Mouse (Mus musculus) neutrophil, adult 5-6 weeks (primary cell): ENCODE data around the gene Kcnj10. TPM values are rescaled to one million over a fixed set of nuclear protein-coding genes. Genes with fewer than 3 reads are reported as not detected.

Experiments
- ATAC-seq: fragments of 151-379, 151-347 bp; 2 replicates; pipeline ENCODE4 v1.8.0; 2017; ENCODE audit warnings: mild to moderate bottlenecking, moderate TSS enrichment; ENCODE audit not compliant: insufficient number of reproducible peaks, poor library complexity, low FRiP score, severe bottlenecking; ENCODE audit errors: extremely low read depth
- total RNA-seq: library from RNA; stranded (forward); fragments of 200-1000 nt; gene quantifications from 2 replicates; pipeline ENCODE4 v1.2.3, GENCODE M21; 2017

Kcnj10 gene
- total RNA-seq, 1 experiment from 2014 or later, result not detected

DNA sequence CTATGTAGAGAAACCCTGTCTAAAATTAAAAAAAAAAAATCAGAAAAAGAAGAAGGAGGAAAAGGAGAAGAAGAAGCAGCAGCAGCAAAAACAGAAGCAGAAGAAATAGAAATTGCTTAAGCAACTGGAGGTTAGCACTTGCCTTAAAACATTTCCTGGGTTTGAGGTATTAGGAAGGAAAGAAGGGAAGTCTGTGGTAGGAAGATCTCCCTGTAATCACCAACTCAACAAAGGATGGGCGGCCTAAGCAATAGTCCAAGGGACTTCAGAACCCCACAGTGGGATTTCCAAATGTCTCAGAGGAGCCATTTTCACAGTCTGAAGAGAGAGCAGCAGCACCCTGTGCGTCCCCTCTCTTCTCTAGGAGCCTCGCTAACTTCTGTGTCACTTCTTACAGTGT lies 11.4 kb downstream of the Kcnj10 start:
- ATAC-seq, result no peak

DNA sequence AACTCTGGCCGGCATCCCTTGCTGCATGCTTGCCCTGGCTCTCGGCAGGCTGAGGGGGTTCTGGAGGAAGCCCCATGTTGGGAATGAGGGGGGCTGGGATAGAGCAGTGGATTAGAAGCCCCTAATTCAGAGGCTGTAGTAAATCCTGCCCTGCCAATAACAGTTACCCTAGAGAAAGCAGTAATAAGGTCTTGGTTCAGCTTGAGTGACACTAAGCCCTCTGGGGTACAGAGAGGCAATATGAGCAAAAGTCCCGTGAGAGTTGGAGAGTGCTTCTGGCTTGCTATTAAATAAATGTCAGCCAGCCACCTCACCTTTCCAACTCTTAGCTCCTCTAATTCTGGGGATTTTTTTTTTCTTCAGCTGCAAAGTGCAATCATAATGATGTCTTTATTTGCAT lies 14.3 kb downstream of the Kcnj10 start:
- ATAC-seq, result no peak

DNA sequence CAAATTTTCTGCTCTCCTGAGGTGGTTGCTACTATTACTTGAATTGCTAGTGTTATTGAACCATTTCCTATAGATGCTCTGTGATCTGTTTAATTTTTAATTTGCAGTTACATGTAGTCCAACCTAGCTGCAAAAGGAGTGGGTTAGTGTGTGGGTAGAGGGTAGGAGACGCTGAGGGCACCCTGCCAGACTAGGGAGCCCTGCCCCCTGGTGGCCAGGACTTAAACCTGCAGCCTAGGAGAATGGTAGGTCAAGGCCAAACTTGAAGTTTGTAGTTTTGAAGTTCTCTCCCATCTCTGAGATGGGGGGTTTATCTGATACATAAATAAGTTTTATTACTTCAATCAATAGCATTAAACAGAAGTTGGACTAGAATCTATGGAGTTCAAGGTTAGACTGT lies 16.5 kb downstream of the Kcnj10 start:
- peak; percentile 94 for ATAC-seq

DNA sequence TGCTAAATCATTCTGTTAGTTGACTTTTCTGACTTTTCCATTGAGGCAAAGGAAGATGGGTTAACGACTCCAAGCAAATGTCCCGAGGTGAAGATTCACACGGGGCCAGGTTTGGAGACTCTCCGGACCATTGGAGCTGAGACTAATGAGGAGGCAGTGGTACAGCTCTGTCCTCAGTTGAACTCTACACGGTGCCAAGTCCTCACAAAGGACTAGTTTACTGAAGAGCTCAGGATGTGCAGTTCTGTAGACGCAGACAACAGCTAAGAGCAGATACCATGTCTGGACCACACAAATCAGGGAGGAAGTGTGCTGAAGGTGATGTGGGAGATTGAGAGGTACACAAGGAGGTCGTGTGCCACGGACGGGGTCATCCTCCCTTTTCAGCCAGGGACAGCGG lies 17.3 kb downstream of the Kcnj10 start:
- no peak for ATAC-seq

DNA sequence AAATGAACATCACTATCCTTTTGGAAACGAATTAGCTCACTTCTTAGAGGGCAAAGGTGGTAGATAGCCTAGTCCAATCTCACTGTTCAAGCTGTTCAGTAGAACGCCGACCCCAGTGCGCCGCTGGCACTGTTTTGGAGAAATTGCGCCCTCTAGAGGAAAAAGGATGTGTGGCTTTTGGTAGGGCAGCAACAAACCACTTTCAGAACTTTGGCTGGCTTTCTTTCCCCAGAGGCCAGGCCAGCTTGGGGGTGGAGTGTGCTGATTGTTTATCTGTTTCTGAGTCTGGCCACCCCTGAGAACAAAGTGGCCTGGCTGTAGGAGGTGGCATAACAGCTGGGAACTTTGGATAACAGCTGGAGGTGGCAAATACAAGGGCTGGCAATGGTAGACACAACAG lies 23.7 kb downstream of the Kcnj10 start:
- ATAC-seq, result peak; percentile 44; the same call in 1 of the 2 replicates

DNA sequence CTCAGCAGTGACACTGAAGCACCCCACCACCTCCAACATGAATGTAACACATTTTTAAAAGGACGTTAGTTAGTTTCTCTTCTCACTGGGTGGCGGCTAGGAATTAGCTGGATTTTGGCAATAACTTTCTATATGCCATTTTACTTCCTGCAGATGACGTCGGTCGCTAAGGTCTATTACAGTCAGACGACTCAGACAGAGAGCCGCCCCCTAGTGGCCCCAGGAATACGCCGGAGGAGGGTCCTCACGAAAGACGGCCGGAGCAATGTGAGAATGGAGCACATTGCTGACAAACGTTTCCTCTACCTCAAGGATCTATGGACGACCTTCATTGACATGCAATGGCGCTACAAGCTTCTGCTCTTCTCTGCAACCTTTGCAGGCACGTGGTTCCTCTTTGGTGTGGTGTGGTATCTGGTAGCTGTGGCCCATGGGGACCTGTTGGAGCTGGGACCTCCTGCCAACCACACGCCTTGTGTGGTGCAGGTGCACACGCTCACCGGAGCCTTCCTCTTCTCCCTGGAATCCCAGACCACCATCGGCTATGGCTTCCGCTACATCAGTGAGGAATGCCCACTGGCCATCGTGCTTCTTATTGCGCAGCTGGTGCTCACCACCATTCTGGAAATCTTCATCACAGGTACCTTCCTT lies 27.9 kb downstream of the Kcnj10 start:
- ATAC-seq, result peak; percentile 72

DNA sequence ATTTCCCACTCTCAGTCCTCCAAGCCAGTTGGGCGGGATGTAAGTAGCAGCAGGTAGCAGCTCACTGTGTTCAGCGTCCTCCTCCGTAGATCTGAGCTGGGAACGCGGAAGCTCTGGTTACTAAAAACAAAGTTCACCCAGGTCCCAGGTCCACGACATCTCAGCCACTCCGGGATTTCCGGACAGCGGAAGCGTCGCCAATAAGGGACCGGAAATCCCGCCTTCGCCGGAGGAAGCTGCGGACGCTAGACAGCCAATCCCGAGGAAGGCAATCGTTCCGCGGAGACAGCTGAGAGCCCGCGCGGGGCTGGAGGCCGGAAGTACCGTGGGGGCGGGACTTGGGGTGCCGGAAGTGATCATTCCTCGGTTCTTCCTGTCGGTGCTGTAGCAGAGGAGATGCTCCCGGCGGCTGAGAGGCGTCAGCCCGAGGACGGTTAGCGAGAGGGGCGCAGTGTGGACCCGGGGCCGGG lies 35.2 kb downstream of the Kcnj10 start, which contains the start of gene Pigm:
TSS of gene Pigm (plus strand) at position 349 of the 470 bp plus-strand sequence.
- peak; percentile 99 for ATAC-seq

DNA sequence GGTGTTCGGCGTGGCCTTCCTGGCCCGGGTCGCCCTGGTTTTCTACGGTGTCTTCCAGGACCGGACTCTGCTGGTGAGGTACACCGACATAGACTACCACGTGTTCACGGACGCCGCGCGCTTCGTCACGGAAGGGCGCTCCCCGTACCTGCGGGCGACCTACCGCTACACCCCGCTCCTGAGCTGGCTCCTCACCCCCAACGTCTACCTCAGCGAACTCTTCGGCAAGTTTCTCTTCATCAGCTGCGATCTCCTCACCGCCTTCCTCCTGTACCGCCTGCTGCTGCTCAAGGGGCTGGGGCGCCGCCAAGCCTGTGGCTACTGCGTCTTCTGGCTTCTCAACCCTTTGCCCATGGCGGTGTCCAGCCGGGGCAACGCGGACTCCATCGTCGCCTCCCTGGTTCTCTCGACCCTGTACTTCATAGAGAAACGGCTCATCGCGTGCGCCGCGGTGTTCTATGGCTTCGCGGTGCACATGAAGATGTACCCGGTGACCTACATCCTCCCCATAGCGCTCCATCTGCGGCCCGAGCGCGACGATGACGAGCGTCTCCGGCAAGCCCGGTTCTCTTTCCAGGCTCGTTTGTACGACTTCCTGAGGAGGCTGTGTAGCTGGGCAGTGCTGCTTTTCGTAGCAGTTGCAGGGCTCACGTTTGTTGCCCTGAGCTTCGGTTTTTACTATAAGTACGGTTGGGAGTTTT lies 35.9 kb downstream of the Kcnj10 start:
- no peak for ATAC-seq

DNA sequence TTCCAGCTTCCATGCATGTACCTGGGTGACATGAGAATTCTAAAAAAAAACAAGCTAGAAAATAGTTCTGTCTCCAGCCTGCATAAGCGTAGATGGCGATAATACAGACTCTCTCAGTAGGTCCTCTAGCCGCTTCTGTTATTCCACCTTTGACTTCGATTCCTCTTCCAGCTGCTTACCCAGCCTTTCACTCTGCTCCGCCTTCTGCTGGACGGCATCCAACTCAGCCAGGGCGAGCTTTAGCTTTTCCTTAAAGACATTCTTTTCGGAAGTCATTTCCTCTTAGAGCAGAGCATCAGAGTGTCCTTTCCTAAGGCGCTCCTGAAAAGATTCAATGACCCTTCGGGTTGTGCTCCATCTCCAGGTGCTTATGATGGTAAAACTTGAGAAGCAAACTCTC lies 39.1 kb downstream of the Kcnj10 start:
- no peak for ATAC-seq

DNA sequence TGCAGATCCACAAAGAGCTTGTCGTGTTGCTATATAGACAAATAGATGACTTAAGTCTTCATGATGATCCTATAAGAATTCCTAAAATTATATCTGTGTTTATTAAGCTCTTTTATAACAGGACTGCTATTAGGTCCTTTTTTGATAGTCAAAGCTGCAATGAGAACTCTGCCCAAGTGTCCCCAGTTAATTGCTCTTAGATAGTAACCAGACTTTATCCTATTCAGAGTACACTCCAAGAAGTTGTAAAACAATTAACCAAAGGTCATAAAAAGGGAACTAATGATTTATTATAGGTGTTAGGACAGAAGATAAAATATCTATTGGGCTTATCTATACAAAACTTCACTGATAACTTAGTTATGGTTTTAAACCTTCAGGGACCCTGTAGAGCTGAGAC lies 41.1 kb downstream of the Kcnj10 start:
- ATAC-seq, result no peak

DNA sequence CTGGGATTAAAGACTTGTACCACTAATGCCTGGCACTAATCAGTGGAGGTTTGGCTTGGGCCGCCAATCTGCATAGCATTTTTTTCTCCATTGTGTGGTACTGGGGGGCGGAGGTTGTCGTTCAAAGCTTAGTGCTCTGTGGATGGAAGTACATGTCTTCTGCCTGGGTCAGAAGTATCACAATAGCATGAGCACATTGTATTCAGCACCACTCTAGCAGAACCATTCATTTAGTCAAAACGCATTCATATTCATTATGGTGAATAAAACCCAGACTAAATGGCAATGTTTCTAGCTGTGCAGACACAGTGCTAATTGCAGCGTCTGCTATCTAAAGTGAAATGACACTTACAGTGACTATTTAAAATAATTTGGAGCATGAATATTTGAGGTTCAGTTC lies 46.2 kb downstream of the Kcnj10 start:
- ATAC-seq, result no peak

DNA sequence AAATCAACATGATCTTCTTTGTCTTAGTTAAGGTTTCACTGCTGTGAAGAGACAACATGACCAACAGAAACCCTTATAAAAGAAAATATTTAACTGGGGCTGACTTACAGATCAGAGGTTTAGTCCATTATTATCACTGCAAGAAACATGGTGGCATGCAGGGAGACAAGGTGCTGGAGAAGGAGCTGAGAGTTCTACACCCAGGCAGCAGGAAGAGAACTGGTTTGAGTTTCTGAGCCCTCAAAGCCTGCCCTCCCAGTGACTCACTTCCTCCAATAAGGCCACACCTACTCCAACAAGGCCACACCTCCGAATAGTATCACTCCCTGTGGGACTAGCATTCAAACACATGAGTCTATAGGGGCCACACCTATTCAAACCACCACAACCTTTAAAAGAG lies 49.8 kb downstream of the Kcnj10 start:
- ATAC-seq, result peak; percentile 55; the same call in 1 of the 2 replicates

DNA sequence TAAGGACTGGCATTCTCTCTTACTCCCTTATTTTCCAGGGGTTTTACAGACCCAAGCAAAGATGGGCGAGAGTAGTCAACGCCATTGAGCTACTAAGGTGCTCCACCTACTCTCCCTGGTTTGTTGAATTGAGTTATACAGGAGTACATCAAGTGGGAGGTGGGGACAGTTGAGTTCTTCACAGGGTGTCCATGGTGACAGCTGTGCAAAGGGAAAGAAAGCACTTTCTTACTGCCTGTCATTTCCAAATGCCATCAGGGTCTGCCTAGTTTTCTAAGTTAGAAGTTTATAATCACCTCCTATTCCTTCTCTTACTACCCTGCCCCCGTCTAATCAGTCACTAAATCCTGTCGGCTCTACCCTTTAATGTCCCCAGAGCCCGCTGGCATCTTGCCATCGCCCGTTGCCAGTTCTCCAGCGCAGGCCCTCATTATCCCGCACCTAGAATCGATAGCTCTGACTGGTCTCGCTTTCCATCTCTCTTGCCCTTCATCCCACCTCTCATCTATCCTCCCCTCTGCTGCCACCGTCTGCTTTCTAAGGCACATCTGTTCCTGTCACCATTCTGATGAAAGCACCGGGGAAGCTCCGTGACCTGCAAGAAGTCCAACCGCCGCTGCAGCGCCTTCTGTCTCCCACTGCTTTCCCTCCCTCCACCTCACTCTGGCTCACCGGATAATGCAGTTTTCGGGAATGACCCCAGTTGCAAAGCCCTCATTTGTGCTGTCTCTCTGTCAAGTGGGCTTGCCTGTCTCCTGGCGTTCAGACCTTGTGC lies 51.0 kb downstream of the Kcnj10 start:
- ATAC-seq, result no peak

DNA sequence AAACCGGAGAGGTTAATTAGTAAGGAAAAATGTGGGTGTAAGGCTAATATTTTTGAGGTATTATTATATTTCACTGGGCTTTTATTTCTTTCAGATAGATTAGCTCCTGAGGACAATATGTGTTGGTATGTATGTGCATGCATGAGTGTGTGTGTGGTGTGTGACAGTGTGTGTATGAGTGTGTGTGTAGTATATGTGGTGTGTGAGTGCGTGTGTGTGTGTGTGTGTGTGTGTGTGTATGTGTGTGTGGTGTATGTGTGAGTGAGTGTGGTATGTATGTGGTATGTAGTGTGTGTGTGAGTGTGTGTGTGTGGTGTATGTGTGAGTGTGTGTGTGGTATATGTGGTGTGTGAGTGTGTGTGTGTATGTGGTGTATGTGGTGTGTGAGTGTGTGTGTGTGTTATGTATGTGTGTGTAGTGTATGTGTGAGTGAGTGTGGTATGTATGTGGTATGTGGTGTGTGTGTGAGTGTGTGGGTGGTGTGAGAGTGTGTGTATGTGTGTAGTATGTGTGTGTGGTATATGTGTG lies 51.7 kb downstream of the Kcnj10 start:
- ATAC-seq, result no peak

DNA sequence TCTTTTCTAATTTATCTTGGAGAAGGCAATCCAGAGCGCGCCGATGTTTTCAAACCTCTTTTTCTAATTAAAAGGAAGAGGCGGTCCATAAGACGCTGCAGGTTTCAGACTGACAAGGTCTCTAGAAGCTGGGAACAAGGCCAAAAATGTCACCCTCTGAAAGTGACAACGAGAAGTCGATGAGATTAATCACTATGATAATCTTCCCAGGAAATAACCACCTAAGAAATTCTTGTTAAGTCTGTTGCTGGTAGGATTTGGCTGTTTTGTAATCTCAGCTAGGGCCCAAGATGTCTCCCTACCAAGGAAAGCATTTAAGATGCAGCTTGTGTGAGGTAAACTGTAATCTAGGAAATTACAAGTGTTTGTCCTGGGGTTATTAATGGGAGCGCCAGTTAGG lies 52.7 kb downstream of the Kcnj10 start:
- no peak for ATAC-seq

DNA sequence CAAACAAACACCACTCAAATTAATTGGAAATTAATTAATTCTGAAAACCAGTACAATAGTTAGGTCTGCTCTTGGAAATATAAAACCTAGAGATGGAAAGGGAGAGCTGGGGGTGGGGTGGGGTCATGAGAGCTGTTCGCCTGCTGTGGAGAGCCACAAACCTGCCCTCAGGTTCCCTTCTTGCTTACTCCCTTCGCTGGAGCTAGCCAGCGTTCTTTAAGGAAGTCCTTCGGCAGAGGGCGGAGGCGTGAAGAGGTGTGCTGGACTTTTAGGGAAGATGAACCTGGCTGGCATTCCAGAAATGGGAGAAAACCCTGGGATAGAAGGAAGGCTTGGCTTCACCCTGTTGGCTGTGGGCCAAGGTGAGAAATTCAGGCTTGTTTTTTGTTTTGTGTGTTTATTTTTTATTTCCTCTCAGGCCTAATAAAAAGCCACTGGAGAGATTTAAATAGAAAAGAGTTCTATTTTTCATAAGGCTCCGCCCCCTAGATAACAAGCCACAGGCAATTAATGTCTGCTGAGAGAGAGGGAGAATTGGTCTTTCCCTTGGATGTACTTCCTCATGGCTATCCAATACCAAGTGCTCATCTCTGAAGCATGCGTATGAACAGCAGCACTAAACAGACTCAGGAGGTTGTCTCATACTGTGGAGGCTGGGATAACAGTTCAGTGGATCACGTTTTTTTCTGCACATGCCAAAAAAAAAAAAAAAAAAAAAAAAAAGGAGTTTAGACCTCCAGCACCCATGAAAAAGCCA lies 56.2 kb downstream of the Kcnj10 start:
- no peak for ATAC-seq

DNA sequence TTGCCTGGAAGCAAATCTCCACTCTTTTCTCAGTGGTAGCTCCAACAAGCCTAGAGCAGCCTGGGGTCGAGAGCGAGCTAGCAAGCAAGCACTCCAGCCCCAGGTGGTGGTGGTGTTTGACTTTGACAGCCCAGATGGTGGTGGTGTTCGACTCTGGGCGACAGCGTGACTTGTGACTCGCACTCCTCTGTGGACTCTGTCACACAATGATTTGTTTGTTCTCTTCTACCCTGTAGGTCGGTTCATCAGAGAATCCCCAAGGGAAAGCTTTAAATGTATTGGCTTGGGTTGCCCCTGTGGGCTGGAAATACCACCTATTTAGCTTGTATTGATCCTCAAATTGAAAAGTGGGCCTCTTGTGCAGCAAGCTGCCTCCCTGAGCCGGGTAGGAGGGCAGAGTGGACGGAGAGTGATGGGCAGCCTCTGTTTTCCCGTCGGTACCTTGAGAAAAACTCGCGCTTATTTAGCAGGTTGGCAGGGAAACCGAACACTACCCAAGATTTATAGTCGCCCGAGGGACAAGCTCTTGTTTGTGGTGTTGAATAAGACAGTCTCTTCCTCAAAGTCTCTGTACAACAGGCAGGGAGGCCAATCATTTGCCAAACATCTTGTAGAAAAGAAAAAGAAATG lies 65.2 kb downstream of the Kcnj10 start:
- ATAC-seq, result no peak

DNA sequence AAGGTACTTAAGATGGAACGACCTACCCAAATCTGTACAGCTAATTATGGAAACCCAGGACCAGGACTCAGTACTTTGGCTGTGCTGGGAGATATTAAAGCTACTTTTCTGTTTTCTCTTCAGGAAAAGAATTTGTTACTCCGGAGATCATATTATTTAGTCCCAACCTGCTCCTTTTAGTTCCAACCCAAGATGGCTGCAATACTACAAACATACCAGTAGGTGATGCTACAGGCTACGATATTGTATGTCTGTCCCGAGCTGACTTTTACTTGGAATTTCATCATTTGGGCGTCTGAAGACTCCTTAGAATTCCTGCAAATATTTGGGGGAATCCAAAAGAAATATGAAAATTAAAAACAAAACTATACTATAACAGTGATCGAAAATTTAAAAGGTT lies 68.0 kb downstream of the Kcnj10 start:
- ATAC-seq, result peak; percentile 48; the same call in 1 of the 2 replicates
